Mouse (Mus musculus): ENCODE data around the gene Cyp3a13. TPM values are rescaled to one million over a fixed set of nuclear protein-coding genes. Genes with fewer than 3 reads are reported as not detected.
"Not testable (repeated sequence)": the region's sequence is repeated elsewhere in the genome, so short reads cannot be mapped to it uniquely, and the experiment has no call there.

The Cyp3a13 gene
- 0.06 TPM in 1 of 2 replicates, not detected in the other for polyA plus RNA-seq (2015; fragmentation: Nextera tagmentation; extraction: Ambion mirVana)

- H3K9ac ChIP-seq (replicated peaks): no peak within 1 kb of the TSS
- H3K4me2 ChIP-seq (replicated peaks): no peak within 1 kb of the TSS
- H3K9me3 ChIP-seq: no peaks in the 10 kb centered on the region
- 67% methylated on average over 2 of the region's 2 CpGs for WGBS
- no peaks in the 10 kb centered on the region for H3K36me3 ChIP-seq
- H3K27ac ChIP-seq: no peak within 1 kb of the TSS
- H3K4me1 ChIP-seq (replicated peaks): no peaks in the 10 kb centered on the region
- no peak for ATAC-seq
- H3K4me3 ChIP-seq (replicated peaks): no peak within 1 kb of the TSS
- H3K27me3 ChIP-seq: no peaks in the 10 kb centered on the region
Observed at GRCm38 (mm10) chr5:137921532-137921931, at the start of gene Cyp3a13. Gene Cyp3a13, minus strand, starts transcription at chr5:137921619.

- no peak overlapping the region for H3K4me3 ChIP-seq (replicated peaks)
- no peak overlapping the region for H3K4me2 ChIP-seq (replicated peaks)
- H3K9me3 ChIP-seq: no peaks in the 10 kb centered on the region
- no peak overlapping the region for H3K27ac ChIP-seq
- H3K36me3 ChIP-seq: no peaks in the 10 kb centered on the region
- H3K4me1 ChIP-seq (replicated peaks): no peaks in the 10 kb centered on the region
- H3K9ac ChIP-seq (replicated peaks): no peak overlapping the region
- H3K27me3 ChIP-seq: no peaks in the 10 kb centered on the region
- ATAC-seq: no peak
Observed at GRCm38 (mm10) chr5:137966492-137966891, 45.1 kb upstream of the Cyp3a13 start.

- no peak within 1 kb of the TSS for H3K9ac ChIP-seq (replicated peaks)
- no peaks in the 10 kb centered on the region for H3K36me3 ChIP-seq
- no peaks in the 10 kb centered on the region for H3K27me3 ChIP-seq
- no peak within 1 kb of the TSS for H3K4me3 ChIP-seq (replicated peaks)
- H3K27ac ChIP-seq: no peak within 1 kb of the TSS
- 48% methylated on average over 8 of the region's 8 CpGs for WGBS
- 0 out of 2 replicates have a peak, but pooled peaks cover 4% of the 10 kb centered on the region for H3K9me3 ChIP-seq
- no peak within 1 kb of the TSS for H3K4me2 ChIP-seq (replicated peaks)
- no peak for ATAC-seq
- H3K4me1 ChIP-seq (replicated peaks): no peaks in the 10 kb centered on the region
Observed at GRCm38 (mm10) chr5:137962945-137963344, 41.5 kb upstream of the Cyp3a13 start, which contains the start of gene Gjc3. Gene Gjc3, minus strand, starts transcription at chr5:137963098.

- no peak overlapping the region for H3K4me2 ChIP-seq (replicated peaks)
- no peak for ATAC-seq
- 94% methylated on average over 3 of the region's 3 CpGs for WGBS
- H3K9me3 ChIP-seq: 0 out of 2 replicates have a peak, but pooled peaks cover 4% of the 10 kb centered on the region
- no peaks in the 10 kb centered on the region for H3K4me1 ChIP-seq (replicated peaks)
- no peaks in the 10 kb centered on the region for H3K27me3 ChIP-seq
- no peak overlapping the region for H3K27ac ChIP-seq
- no peak overlapping the region for H3K4me3 ChIP-seq (replicated peaks)
- no peak overlapping the region for H3K9ac ChIP-seq (replicated peaks)
- H3K36me3 ChIP-seq: no peaks in the 10 kb centered on the region
Observed at GRCm38 (mm10) chr5:137956404-137956803, 35.0 kb upstream of the Cyp3a13 start.

GRCm38 (mm10) chr5:137951218-137951617, 29.8 kb upstream of the Cyp3a13 start:
- Histone ChIP-seq H3K9ac (replicated peaks) (no peak overlapping the region), H3K4me1 (replicated peaks) (no peaks in the 10 kb centered on the region), H3K4me2 (replicated peaks) (no peak overlapping the region), H3K4me3 (replicated peaks) (no peak overlapping the region), H3K27me3 (no peaks in the 10 kb centered on the region), H3K36me3 (no peaks in the 10 kb centered on the region), H3K27ac (no peak overlapping the region), H3K9me3 (no peaks in the 10 kb centered on the region)
- ATAC-seq: no peak
- 51% methylated on average over 6 of the region's 6 CpGs for WGBS

- ATAC-seq: no peak
- Histone ChIP-seq H3K36me3 (no peaks in the 10 kb centered on the region), H3K9ac (replicated peaks) (no peak overlapping the region), H3K4me1 (replicated peaks) (no peaks in the 10 kb centered on the region), H3K27me3 (no peaks in the 10 kb centered on the region), H3K4me3 (replicated peaks) (no peak overlapping the region), H3K4me2 (replicated peaks) (no peak overlapping the region), H3K9me3 (no peaks in the 10 kb centered on the region), H3K27ac (no peak overlapping the region)
Observed at GRCm38 (mm10) chr5:137947303-137947702, 25.9 kb upstream of the Cyp3a13 start.

- Histone ChIP-seq H3K9ac (replicated peaks) (no peak overlapping the region), H3K9me3 (no peaks in the 10 kb centered on the region), H3K4me2 (replicated peaks) (no peak overlapping the region), H3K4me3 (replicated peaks) (no peak overlapping the region), H3K36me3 (no peaks in the 10 kb centered on the region), H3K4me1 (replicated peaks) (no peaks in the 10 kb centered on the region), H3K27ac (no peak overlapping the region), H3K27me3 (no peaks in the 10 kb centered on the region)
- WGBS: 87% methylated on average over 1 of the region's 1 CpGs
- no peak for ATAC-seq
Observed at GRCm38 (mm10) chr5:137943133-137943532, 21.7 kb upstream of the Cyp3a13 start.

- no peaks in the 10 kb centered on the region for H3K27me3 ChIP-seq
- no peak overlapping the region for H3K4me2 ChIP-seq (replicated peaks)
- ATAC-seq: no peak
- H3K36me3 ChIP-seq: no peaks in the 10 kb centered on the region
- H3K9ac ChIP-seq (replicated peaks): no peak overlapping the region
- H3K9me3 ChIP-seq: no peaks in the 10 kb centered on the region
- H3K27ac ChIP-seq: no peak overlapping the region
- H3K4me3 ChIP-seq (replicated peaks): no peak overlapping the region
- H3K4me1 ChIP-seq (replicated peaks): no peaks in the 10 kb centered on the region
- 84% methylated on average over 4 of the region's 4 CpGs for WGBS
Observed at GRCm38 (mm10) chr5:137940948-137941347, 19.5 kb upstream of the Cyp3a13 start.

GRCm38 (mm10) chr5:137937238-137937637, 15.8 kb upstream of the Cyp3a13 start:
- Histone ChIP-seq H3K27me3 (no peaks in the 10 kb centered on the region), H3K9me3 (no peaks in the 10 kb centered on the region), H3K9ac (replicated peaks) (no peak overlapping the region), H3K4me1 (replicated peaks) (no peaks in the 10 kb centered on the region), H3K27ac (no peak overlapping the region), H3K36me3 (no peaks in the 10 kb centered on the region), H3K4me2 (replicated peaks) (no peak overlapping the region), H3K4me3 (replicated peaks) (no peak overlapping the region)
- no peak for ATAC-seq
- WGBS: 75% methylated on average over 4 of the region's 4 CpGs

- H3K9ac ChIP-seq (replicated peaks): no peak overlapping the region
- H3K9me3 ChIP-seq: no peaks in the 10 kb centered on the region
- 91% methylated on average over 2 of the region's 2 CpGs for WGBS
- no peak overlapping the region for H3K4me2 ChIP-seq (replicated peaks)
- no peak overlapping the region for H3K4me3 ChIP-seq (replicated peaks)
- H3K27me3 ChIP-seq: no peaks in the 10 kb centered on the region
- no peak overlapping the region for H3K27ac ChIP-seq
- no peaks in the 10 kb centered on the region for H3K36me3 ChIP-seq
- H3K4me1 ChIP-seq (replicated peaks): no peaks in the 10 kb centered on the region
- ATAC-seq: no peak
Observed at GRCm38 (mm10) chr5:137936486-137936885, 15.1 kb upstream of the Cyp3a13 start.

GRCm38 (mm10) chr5:137933934-137934333, 12.5 kb upstream of the Cyp3a13 start:
- H3K9ac ChIP-seq (replicated peaks); H3K9me3 ChIP-seq; ATAC-seq; H3K27me3 ChIP-seq; H3K36me3 ChIP-seq; H3K27ac ChIP-seq; H3K4me1 ChIP-seq (replicated peaks); H3K4me2 ChIP-seq (replicated peaks); H3K4me3 ChIP-seq (replicated peaks): not testable (repeated sequence)
- WGBS: 75% methylated on average over 2 of the region's 2 CpGs

- 79% methylated on average over 11 of the region's 11 CpGs for WGBS
- Histone ChIP-seq H3K36me3 (no peaks in the 10 kb centered on the region), H3K9me3 (no peaks in the 10 kb centered on the region), H3K27me3 (no peaks in the 10 kb centered on the region), H3K9ac (replicated peaks) (no peak overlapping the region), H3K4me2 (replicated peaks) (no peak overlapping the region), H3K4me1 (replicated peaks) (no peaks in the 10 kb centered on the region), H3K4me3 (replicated peaks) (no peak overlapping the region), H3K27ac (no peak overlapping the region)
- ATAC-seq: no peak
Observed at GRCm38 (mm10) chr5:137928439-137928838, 7.0 kb upstream of the Cyp3a13 start.

GRCm38 (mm10) chr5:137922171-137922570, 752 bp upstream of the Cyp3a13 start:
- no peak overlapping the region for H3K4me2 ChIP-seq (replicated peaks)

More at GRCm38 (mm10) chr5:137922171-137922570, 752 bp upstream of the Cyp3a13 start:
- Histone ChIP-seq H3K36me3 (no peaks in the 10 kb centered on the region), H3K4me3 (replicated peaks) (no peak overlapping the region), H3K9ac (replicated peaks) (no peak overlapping the region), H3K9me3 (no peaks in the 10 kb centered on the region), H3K27ac (no peak overlapping the region), H3K27me3 (no peaks in the 10 kb centered on the region), H3K4me1 (replicated peaks) (no peaks in the 10 kb centered on the region)
- ATAC-seq: no peak
